Mouse (Mus musculus): ENCODE measurements at regions not wholly inside any gene's neighbourhood (a gene's known extent, or its start where the extent isn't known, plus 50 kb on each side); places are given as distances from the start of the nearest gene placed in this dataset.

GRCm38 (mm10) chr2:8115891-8116290 is 606.5 kb upstream of the Celf2 start:
- intact Hi-C loops (cut with DNase I): no loop called here
- DNase-seq (ENCODE audit: extremely low spot score in 1 of 2, low spot score in 2 of 2): no peak

- DNase-seq (ENCODE audit: extremely low spot score in 1 of 2, low spot score in 2 of 2): no peak
- intact Hi-C loops (cut with DNase I): no loop called here
These were observed 603.2 kb upstream of the Celf2 start for GRCm38 (mm10) chr2:8112361-8113073.

GRCm38 (mm10) chr2:8094157-8094556 is 584.8 kb upstream of the Celf2 start:
- intact Hi-C loops (cut with DNase I): no loop called here
- no peak for DNase-seq (ENCODE audit: extremely low spot score in 1 of 2, low spot score in 2 of 2)

GRCm38 (mm10) chr2:8067901-8068300 is 558.5 kb upstream of the Celf2 start:
- intact Hi-C loops (cut with DNase I): no loop called here

DNA sequence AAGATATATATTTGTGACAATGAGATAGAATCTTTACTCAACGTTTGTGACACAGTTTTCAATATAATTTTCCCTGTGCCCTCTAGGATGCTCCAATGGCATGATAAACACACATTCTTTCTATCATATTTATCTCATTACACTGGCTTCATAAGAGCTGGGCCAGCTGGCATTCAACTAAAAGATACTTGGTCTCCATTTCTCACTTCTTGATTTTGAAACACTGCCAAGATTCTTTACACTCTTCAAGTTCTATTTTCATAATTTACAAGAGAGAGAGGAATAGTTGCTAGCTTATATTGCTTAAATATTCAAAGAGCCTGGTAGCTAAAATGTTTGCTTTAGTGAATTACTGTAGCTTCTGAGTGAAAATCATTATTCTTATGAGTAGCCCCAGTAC is 552.3 kb upstream of the Celf2 start:
- DNase-seq (ENCODE audit: extremely low spot score in 1 of 2, low spot score in 2 of 2): no peak
- intact Hi-C loops (cut with DNase I): no loop called here

More at GRCm38 (mm10) chr2:8067901-8068300, 558.5 kb upstream of the Celf2 start:
- no peak for DNase-seq (ENCODE audit: extremely low spot score in 1 of 2, low spot score in 2 of 2)

DNA sequence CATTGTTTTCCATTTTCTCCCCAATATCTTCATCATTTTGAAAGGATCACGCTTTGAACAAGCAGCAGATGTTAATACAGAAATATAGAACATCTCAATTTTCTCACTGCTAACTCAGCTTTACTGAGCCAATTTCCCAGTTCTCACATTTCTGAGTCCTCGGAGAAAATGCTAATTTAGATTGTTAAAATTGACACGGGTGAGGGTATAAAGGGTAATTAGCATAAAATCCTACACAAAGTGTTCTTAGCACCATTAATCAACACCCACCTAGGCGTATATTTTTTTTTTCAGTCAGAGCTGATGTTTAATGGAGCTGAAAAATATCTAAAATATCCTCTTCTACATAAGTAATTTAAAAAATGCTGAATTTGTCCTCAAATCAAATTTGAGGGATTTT is 519.8 kb upstream of the Celf2 start:
- DNase-seq (ENCODE audit: extremely low spot score in 1 of 2, low spot score in 2 of 2): no peak
- intact Hi-C loops (cut with DNase I): loop anchor here (10.0 kb wide), 2 partner anchors 294 to 634 kb away; no protein-coding TSS in a partner anchor

- intact Hi-C loops (cut with DNase I): loop anchor here (10.0 kb wide), 2 partner anchors 293 to 633 kb away; no protein-coding TSS in a partner anchor
- DNase-seq (ENCODE audit: extremely low spot score in 1 of 2, low spot score in 2 of 2): no peak
These were observed 518.2 kb upstream of the Celf2 start for GRCm38 (mm10) chr2:8027571-8027970.

DNA sequence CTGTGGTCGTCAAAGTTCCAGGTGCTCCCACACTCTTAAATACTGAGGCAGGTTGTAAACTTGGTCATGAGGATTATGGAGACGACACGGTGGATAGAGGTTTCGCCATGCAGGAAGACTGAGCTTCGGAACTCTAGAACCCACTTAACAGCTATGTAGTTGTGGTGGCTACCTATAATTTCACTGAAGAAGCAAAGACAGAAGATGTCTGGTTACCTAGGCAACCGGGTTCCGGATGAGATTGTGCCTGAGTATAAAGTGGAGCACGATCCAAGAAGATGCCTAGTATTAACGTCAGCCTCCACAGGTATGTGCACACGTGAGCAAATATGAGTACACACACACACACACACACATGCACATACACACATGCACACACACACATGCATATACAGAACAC is 517.3 kb upstream of the Celf2 start:
- intact Hi-C loops (cut with DNase I): loop anchor here (10.0 kb wide), 2 partner anchors 292 to 632 kb away; no protein-coding TSS in a partner anchor
- DNase-seq (ENCODE audit: extremely low spot score in 1 of 2, low spot score in 2 of 2): no peak

- intact Hi-C loops (cut with DNase I): loop anchor here (10.0 kb wide), 2 partner anchors 288 to 628 kb away; no protein-coding TSS in a partner anchor
- peak in 1 of 2 experiments; percentile 0 for DNase-seq (ENCODE audit: extremely low spot score in 1 of 2, low spot score in 2 of 2)
These were observed 513.3 kb upstream of the Celf2 start for GRCm38 (mm10) chr2:8022651-8023050.

- peak in 1 of 2 experiments; percentile 11 for DNase-seq (ENCODE audit: extremely low spot score in 1 of 2, low spot score in 2 of 2)
- intact Hi-C loops (cut with DNase I): loop anchor here (10.0 kb wide), 2 partner anchors 287 to 627 kb away; no protein-coding TSS in a partner anchor
These were observed 512.7 kb upstream of the Celf2 start for GRCm38 (mm10) chr2:8022043-8022442.

DNA sequence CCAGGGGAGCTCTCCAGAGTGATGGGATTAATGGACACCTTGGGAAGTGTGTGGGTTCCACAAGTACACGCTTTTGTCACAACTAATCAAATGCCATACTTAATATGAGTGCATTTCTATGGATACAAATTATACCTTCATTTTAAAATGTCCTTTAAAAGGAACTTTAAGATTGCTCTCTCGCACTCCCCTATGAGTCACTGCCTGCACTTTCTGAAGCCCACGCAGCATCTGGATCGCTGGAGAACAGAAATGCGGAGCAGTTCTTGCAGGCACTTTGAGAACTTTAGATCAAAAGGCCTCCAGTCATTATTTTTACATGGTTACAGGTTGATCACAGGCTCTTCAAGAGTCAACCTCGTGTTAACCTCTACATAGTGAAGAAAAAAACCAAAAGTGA is 503.5 kb upstream of the Celf2 start:
- no peak for DNase-seq (ENCODE audit: extremely low spot score in 1 of 2, low spot score in 2 of 2)
- intact Hi-C loops (cut with DNase I): no loop called here

DNA sequence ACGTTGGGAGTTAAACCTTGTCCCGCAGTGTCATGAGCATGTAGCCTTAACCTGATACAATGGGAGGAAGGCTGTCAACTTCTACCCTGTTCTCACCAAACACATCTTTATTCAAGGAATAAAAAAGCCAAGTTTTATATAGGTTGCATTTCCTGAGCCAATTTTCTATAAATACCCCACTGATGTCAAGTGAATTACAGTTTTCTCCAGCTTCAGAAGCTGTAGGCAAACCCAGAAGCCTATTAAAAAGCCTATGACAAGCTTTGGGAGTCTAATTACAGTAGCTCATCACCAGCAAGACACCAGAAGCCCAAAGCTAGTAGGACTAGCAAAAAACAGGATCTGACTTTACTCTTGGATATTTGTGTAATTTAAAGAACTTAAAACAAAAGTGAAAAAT is 490.1 kb upstream of the Celf2 start:
- DNase-seq (ENCODE audit: extremely low spot score in 1 of 2, low spot score in 2 of 2): no peak
- intact Hi-C loops (cut with DNase I): no loop called here

DNA sequence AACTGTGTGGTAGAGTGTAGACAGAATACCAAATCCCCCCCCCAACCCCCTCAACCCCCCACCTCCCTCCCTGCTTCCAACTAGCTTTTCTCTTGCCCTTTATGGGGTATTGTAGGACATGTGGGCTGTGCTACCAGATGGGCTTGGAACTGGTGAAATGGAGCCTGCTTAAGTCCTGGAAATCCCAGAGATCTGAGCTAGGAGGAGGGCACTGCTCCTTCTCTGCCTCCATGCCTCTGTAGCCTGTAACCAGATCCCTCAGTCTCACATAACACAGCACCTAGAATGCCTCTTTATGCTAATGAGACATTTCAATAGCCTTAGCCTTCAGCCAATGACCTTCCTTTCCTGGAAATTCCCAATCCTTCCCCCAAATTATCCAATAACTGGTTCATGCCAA is 465.1 kb upstream of the Celf2 start:
- intact Hi-C loops (cut with DNase I): no loop called here
- DNase-seq (ENCODE audit: extremely low spot score in 1 of 2, low spot score in 2 of 2): no peak

DNA sequence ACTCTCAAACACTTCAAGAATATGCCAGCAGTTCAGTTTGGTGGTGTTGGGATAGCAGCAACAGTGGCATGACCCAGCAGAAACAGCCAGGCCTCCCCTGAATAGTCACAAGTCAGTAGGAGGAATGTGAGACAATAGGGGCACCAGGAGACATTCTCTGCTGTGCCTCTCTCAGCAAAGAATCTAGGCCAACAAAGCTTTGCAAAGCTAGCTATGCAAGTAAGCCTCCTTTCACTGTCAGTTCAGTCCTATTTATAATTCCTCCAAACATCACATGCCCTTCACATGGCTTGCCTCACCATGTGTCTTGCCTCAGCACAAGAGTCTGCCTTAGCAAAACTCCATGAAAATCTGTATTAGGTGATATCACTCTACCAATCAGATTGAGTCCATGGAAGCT is 454.1 kb upstream of the Celf2 start:
- intact Hi-C loops (cut with DNase I): no loop called here
- DNase-seq (ENCODE audit: extremely low spot score in 1 of 2, low spot score in 2 of 2): no peak

GRCm38 (mm10) chr2:7954210-7954609 is 444.8 kb upstream of the Celf2 start:
- intact Hi-C loops (cut with DNase I): no loop called here
- no peak for DNase-seq (ENCODE audit: extremely low spot score in 1 of 2, low spot score in 2 of 2)

- intact Hi-C loops (cut with DNase I): no loop called here
These were observed 443.5 kb upstream of the Celf2 start for GRCm38 (mm10) chr2:7952846-7953245.

GRCm38 (mm10) chr2:7944946-7945345 is 435.6 kb upstream of the Celf2 start:
- intact Hi-C loops (cut with DNase I): no loop called here
- peak; percentile 24 to 49 for DNase-seq (ENCODE audit: extremely low spot score in 1 of 2, low spot score in 2 of 2)

More at GRCm38 (mm10) chr2:7952846-7953245, 443.5 kb upstream of the Celf2 start:
- no peak for DNase-seq (ENCODE audit: extremely low spot score in 1 of 2, low spot score in 2 of 2)

DNA sequence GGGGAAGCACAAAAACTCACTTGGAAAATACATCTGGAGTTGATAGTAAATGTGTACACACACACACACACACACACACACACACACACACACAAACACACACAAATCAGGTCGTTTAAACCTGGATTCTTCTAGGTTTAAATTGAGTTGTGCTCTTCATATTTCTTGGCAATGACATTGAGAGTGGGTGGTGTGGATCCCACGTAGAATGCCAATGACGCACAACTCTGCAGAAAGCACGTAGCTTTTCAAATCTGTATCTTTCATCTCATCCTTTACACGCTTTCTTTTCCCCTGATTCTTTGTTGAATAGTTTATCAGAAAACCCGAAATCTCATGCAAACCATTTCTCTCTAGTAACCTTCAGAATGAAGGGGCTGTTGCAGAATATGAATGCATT is 424.3 kb upstream of the Celf2 start:
- intact Hi-C loops (cut with DNase I): no loop called here
- no peak for DNase-seq (ENCODE audit: extremely low spot score in 1 of 2, low spot score in 2 of 2)

- no peak for DNase-seq (ENCODE audit: extremely low spot score in 1 of 2, low spot score in 2 of 2)
- intact Hi-C loops (cut with DNase I): no loop called here
These were observed 396.9 kb upstream of the Celf2 start for GRCm38 (mm10) chr2:7906271-7906670.

DNA sequence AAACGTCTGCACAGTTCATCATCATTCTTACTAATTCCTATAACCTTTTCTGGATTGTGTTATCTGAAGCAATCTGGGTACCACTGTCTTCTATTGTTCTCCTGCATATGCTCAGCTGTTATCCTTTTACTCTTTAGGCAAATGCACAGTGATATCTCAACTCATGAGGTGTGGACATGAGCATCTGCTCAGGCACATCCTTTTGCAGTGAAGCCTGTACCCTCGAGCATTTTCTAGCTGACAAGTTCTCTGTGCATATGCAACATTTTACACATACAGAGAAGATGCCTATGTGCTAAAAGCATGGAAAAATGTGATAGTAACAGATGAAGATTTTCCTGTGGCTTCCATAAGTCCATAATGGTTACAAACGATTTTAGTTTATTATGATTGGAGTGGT is 384.4 kb upstream of the Celf2 start:
- DNase-seq (ENCODE audit: extremely low spot score in 1 of 2, low spot score in 2 of 2): peak in 1 of 2 experiments; percentile 26
- intact Hi-C loops (cut with DNase I): no loop called here
